18 mouse cellular contexts compared by ENCODE assay signal in genomic region chr9:30810843-30811242, GRCm38 (mm10).
DNase-seq lines count a peak whose midpoint lies in the region; ATAC-seq lines count a peak whose summit lies in the region.
"Had no signal": no experiment of that assay in that cellular context is flagged by ENCODE, and none has a peak within 500 bp of the region (broad histone marks: within the 10 kb centered on the region; RNA-seq: fewer than 3 reads in every experiment).

No protein-coding gene starts in this region.

- no peak for ATAC-seq in forebrain, embryonic 11.5 days (replicated peaks; ENCODE audit: low FRiP score)
- 0 out of 2 replicates have a peak, but pooled peaks have one; percentile 36 for ATAC-seq in kidney, embryonic 15.5 days (replicated peaks; ENCODE audit: low FRiP score)
- ATAC-seq in kidney, embryonic 16.5 days (ENCODE audit: low FRiP score, low TSS enrichment): no peak
- ATAC-seq in neural tube, embryonic 15.5 days (ENCODE audit: low FRiP score): no peak
- ATAC-seq: forebrain, postnatal 0 days had no signal

- H3K4me1 ChIP-seq in forebrain, embryonic 10.5 days: peaks cover 20% of the 10 kb centered on the region
- H3K4me1 ChIP-seq in forebrain, embryonic 11.5 days (replicated peaks; ENCODE audit: control insufficient read depth, insufficient read depth, low read length): no peaks in the 10 kb centered on the region
- peaks cover 24% of the 10 kb centered on the region for H3K4me1 ChIP-seq in kidney, embryonic 15.5 days
- H3K4me1 ChIP-seq in kidney, embryonic 16.5 days (ENCODE audit: insufficient read depth, low read length): peaks cover 23% of the 10 kb centered on the region
- 0 out of 2 replicates have a peak, but pooled peaks cover 16% of the 10 kb centered on the region for H3K4me1 ChIP-seq in neural tube, embryonic 15.5 days
- H3K4me1 ChIP-seq: megakaryocyte, embryonic 14.5 days had no signal

- no peak overlapping the region for H3K4me3 ChIP-seq in forebrain, embryonic 10.5 days
- H3K4me3 ChIP-seq in forebrain, embryonic 11.5 days (ENCODE audit: low read depth, low read length): no peak overlapping the region
- H3K4me3 ChIP-seq in kidney, embryonic 15.5 days (replicated peaks): no peak overlapping the region
- no peak overlapping the region for H3K4me3 ChIP-seq in kidney, embryonic 16.5 days (ENCODE audit: low read length)
- no peak overlapping the region for H3K4me3 ChIP-seq in neural tube, embryonic 15.5 days (replicated peaks)
- H3K4me3 ChIP-seq: erythroblast, embryonic 14.5 days; layer of hippocampus, adult 2 months; megakaryocyte, embryonic 14.5 days had no signal

- H3K27ac ChIP-seq in forebrain, embryonic 10.5 days: peak overlapping the region; percentile 58; the same call in 1 of the 2 replicates
- no peak overlapping the region for H3K27ac ChIP-seq in forebrain, embryonic 11.5 days (ENCODE audit: low read depth, low read length)
- no peak overlapping the region for H3K27ac ChIP-seq in kidney, embryonic 15.5 days
- H3K27ac ChIP-seq in kidney, embryonic 16.5 days (ENCODE audit: low read length): no peak overlapping the region
- H3K27ac ChIP-seq in neural tube, embryonic 15.5 days (replicated peaks): no peak overlapping the region
- H3K27ac ChIP-seq: hindbrain, embryonic 14.5 days; layer of hippocampus, adult 2 months had no signal

- WGBS in forebrain, embryonic 10.5 days: 27% methylated on average over 1 of the region's 1 CpGs
- 32% methylated on average over 1 of the region's 1 CpGs for WGBS in forebrain, embryonic 11.5 days
- 11% methylated on average over 1 of the region's 1 CpGs for whole genome bisulfite sequencing in kidney, embryonic 15.5 days
- 10% methylated on average over 1 of the region's 1 CpGs for WGBS in kidney, embryonic 16.5 days
- 4% methylated on average over 1 of the region's 1 CpGs for WGBS in neural tube, embryonic 15.5 days

- no peaks in the 10 kb centered on the region for H3K36me3 ChIP-seq in forebrain, embryonic 10.5 days (replicated peaks)
- no peaks in the 10 kb centered on the region for H3K36me3 ChIP-seq in forebrain, embryonic 11.5 days (ENCODE audit: control insufficient read depth, insufficient read depth, low read length)
- no peaks in the 10 kb centered on the region for H3K36me3 ChIP-seq in kidney, embryonic 15.5 days
- no peaks in the 10 kb centered on the region for H3K36me3 ChIP-seq in kidney, embryonic 16.5 days (ENCODE audit: insufficient read depth, low read length)
- no peaks in the 10 kb centered on the region for H3K36me3 ChIP-seq in neural tube, embryonic 15.5 days

- H3K9me3 ChIP-seq in forebrain, embryonic 10.5 days: no peaks in the 10 kb centered on the region
- H3K9me3 ChIP-seq in forebrain, embryonic 11.5 days (ENCODE audit: control insufficient read depth, low read length): no peaks in the 10 kb centered on the region
- H3K9me3 ChIP-seq in kidney, embryonic 15.5 days (replicated peaks): no peaks in the 10 kb centered on the region
- no peaks in the 10 kb centered on the region for H3K9me3 ChIP-seq in kidney, embryonic 16.5 days (ENCODE audit: low read length)
- H3K9me3 ChIP-seq in neural tube, embryonic 15.5 days (replicated peaks): no peaks in the 10 kb centered on the region
- H3K9me3 ChIP-seq: megakaryocyte, embryonic 14.5 days had no signal

- no peak overlapping the region for H3K9ac ChIP-seq in forebrain, embryonic 11.5 days (ENCODE audit: low read length)
- H3K9ac ChIP-seq in kidney, embryonic 15.5 days: no peak overlapping the region
- no peak overlapping the region for H3K9ac ChIP-seq in kidney, embryonic 16.5 days (replicated peaks; ENCODE audit: low read length)
- H3K9ac ChIP-seq in neural tube, embryonic 15.5 days (replicated peaks): no peak overlapping the region
- H3K9ac ChIP-seq: forebrain, postnatal 0 days; hindbrain, embryonic 14.5 days had no signal

- H3K27me3 ChIP-seq in forebrain, embryonic 10.5 days (ENCODE audit: poor library complexity, severe bottlenecking): no peaks in the 10 kb centered on the region
- no peaks in the 10 kb centered on the region for H3K27me3 ChIP-seq in forebrain, embryonic 11.5 days (ENCODE audit: control insufficient read depth, insufficient read depth, low read length)
- H3K27me3 ChIP-seq in kidney, embryonic 15.5 days: no peaks in the 10 kb centered on the region
- no peaks in the 10 kb centered on the region for H3K27me3 ChIP-seq in kidney, embryonic 16.5 days (ENCODE audit: insufficient read depth, low read length)
- no peaks in the 10 kb centered on the region for H3K27me3 ChIP-seq in neural tube, embryonic 15.5 days (replicated peaks)
- H3K27me3 ChIP-seq: CH12.LX; megakaryocyte, embryonic 14.5 days had no signal

- no peak for DNase-seq in forebrain, embryonic 10.5 days (ENCODE audit: extremely low spot score, low spot score)
- DNase-seq in forebrain, embryonic 11.5 days (ENCODE audit: low spot score): no peak
- DNase-seq in neural tube, embryonic 10.5 days (ENCODE audit: extremely low spot score, low spot score): peak; percentile 44
- no peak for DNase-seq in B cell, adult 2 months
- DNase-seq in urinary bladder, postnatal 10 days (ENCODE audit: low spot score): no peak
- DNase-seq: adrenal gland, postnatal 14 days; cerebellum, adult 2 months; forebrain, postnatal 0 days; kidney, adult 11 months; right cerebral cortex, postnatal 25 days had no signal

- H3K4me2 ChIP-seq in forebrain, embryonic 11.5 days (ENCODE audit: low read depth, low read length, severe bottlenecking): no peak overlapping the region
- no peak overlapping the region for H3K4me2 ChIP-seq in kidney, embryonic 15.5 days
- H3K4me2 ChIP-seq in kidney, embryonic 16.5 days (replicated peaks; ENCODE audit: low read depth, low read length): no peak overlapping the region
- no peak overlapping the region for H3K4me2 ChIP-seq in neural tube, embryonic 15.5 days
- H3K4me2 ChIP-seq: hindbrain, embryonic 14.5 days had no signal
